16 mouse cellular contexts compared by ENCODE assay signal in genomic region chr6:113811462-113811861, GRCm38 (mm10).
"Had no signal": no experiment of that assay in that cellular context is flagged by ENCODE, and none has a peak within 500 bp of the region (broad histone marks: within the 10 kb centered on the region; RNA-seq: fewer than 3 reads in every experiment).

No protein-coding gene starts in this region.

- H3K4me1 ChIP-seq: neural tube, embryonic 12.5 days; neural tube, embryonic 13.5 days; neural tube, embryonic 15.5 days; stomach, embryonic 15.5 days had no signal

- H3K9ac ChIP-seq: neural tube, embryonic 12.5 days; neural tube, embryonic 13.5 days; neural tube, embryonic 15.5 days; stomach, embryonic 15.5 days had no signal

- H3K27ac ChIP-seq: neural tube, embryonic 12.5 days; neural tube, embryonic 13.5 days; neural tube, embryonic 15.5 days; stomach, embryonic 15.5 days; stomach, postnatal 0 days had no signal

- H3K9me3 ChIP-seq: neural tube, embryonic 12.5 days; neural tube, embryonic 13.5 days; stomach, embryonic 15.5 days had no signal

- DNase-seq: retina, postnatal 1 day; right cerebral cortex, adult 18-20 months; right cerebral cortex, postnatal 25 days; right cerebral cortex, postnatal 4 days; spleen, adult 18-20 months; thymus, adult 18-20 months; thymus, adult 2 months; thymus, postnatal 14 days; thymus, postnatal 25 days; thymus, postnatal 36 days; thymus, postnatal 4 days had no signal

- H3K27me3 ChIP-seq: neural tube, embryonic 12.5 days; neural tube, embryonic 13.5 days; neural tube, embryonic 15.5 days; stomach, embryonic 15.5 days had no signal

- H3K4me2 ChIP-seq: neural tube, embryonic 12.5 days; neural tube, embryonic 13.5 days; neural tube, embryonic 15.5 days; stomach, embryonic 15.5 days had no signal

- H3K36me3 ChIP-seq: stomach, embryonic 15.5 days had no signal

- H3K4me3 ChIP-seq: neural tube, embryonic 12.5 days; neural tube, embryonic 13.5 days; neural tube, embryonic 15.5 days; stomach, embryonic 15.5 days had no signal
